19 mouse cellular contexts compared by ENCODE assay signal in the genomic region with DNA sequence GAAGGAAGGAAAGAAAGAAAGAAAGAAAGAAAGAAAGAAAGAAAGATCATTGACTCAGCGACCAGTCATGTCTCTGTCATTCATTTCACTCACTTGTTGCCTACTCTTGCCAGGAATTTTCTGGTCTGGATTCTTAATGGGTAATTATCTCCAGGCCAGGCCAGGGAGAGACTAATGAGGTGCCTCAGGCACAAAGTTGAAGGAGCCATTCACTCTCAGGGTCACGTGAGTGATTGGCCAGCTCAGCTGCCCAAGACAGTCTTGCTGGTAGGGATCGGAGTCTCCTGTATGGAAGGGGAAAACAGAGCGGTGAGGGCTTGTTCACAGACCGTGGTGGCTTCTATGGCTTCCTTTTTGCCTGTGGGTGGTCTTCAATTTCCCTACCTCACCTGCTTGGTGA.
DNase-seq lines count a peak whose midpoint lies in the region; ATAC-seq and TF ChIP-seq lines count a peak whose summit lies in the region.
"Had no signal": no experiment of that assay in that cellular context is flagged by ENCODE, and none has a peak within 500 bp of the region (broad histone marks: within the 10 kb centered on the region; RNA-seq: fewer than 3 reads in every experiment).

No protein-coding gene starts in this region.

- peaks cover 14% of the 10 kb centered on the region for H3K4me1 ChIP-seq in forebrain, embryonic 11.5 days (replicated peaks; ENCODE audit: control insufficient read depth, insufficient read depth, low read length)
- peaks cover 36% of the 10 kb centered on the region for H3K4me1 ChIP-seq in forebrain, embryonic 12.5 days
- H3K4me1 ChIP-seq in lung, postnatal 0 days (ENCODE audit: insufficient read depth, low read depth, low read length), result no peaks in the 10 kb centered on the region

- DNase-seq in forebrain, embryonic 11.5 days (ENCODE audit: low spot score), result peak; percentile 65
- peak; percentile 1 for DNase-seq in lung, postnatal 36 days
- no peak for DNase-seq in lung, postnatal 0 days (ENCODE audit: low spot score)
- DNase-seq in brain, embryonic 14.5 days (ENCODE audit: low read depth), result peak; percentile 57
- peak; percentile 73 for DNase-seq in retina, embryonic 14.5 days (ENCODE audit: low spot score)
- no peak for DNase-seq in cerebellum, adult 8-10 months
- DNase-seq: adrenal gland, postnatal 10 days; cerebellum, adult 11-12 months; cerebellum, adult 9-11 months; gastrocnemius, postnatal 10 days; heart, adult 18-20 months; heart, postnatal 10 days; kidney, adult 18-20 months had no signal

- no peak overlapping the region for H3K4me3 ChIP-seq in forebrain, embryonic 11.5 days (ENCODE audit: low read depth, low read length)
- H3K4me3 ChIP-seq in forebrain, embryonic 12.5 days (replicated peaks), result no peak overlapping the region
- no peak overlapping the region for H3K4me3 ChIP-seq in lung, postnatal 0 days (ENCODE audit: low read depth, low read length)
- H3K4me3 ChIP-seq: embryonic facial prominence, embryonic 15.5 days; erythroblast, embryonic 14.5 days; heart, embryonic 10.5 days; hindbrain, embryonic 15.5 days had no signal

- no peak overlapping the region for H3K4me2 ChIP-seq in forebrain, embryonic 11.5 days (ENCODE audit: low read depth, low read length, severe bottlenecking)
- no peak overlapping the region for H3K4me2 ChIP-seq in forebrain, embryonic 12.5 days
- no peak overlapping the region for H3K4me2 ChIP-seq in lung, postnatal 0 days (replicated peaks; ENCODE audit: low read depth, low read length)
- H3K4me2 ChIP-seq: embryonic facial prominence, embryonic 15.5 days; hindbrain, embryonic 15.5 days had no signal

- H3K27me3 ChIP-seq in forebrain, embryonic 11.5 days (ENCODE audit: control insufficient read depth, insufficient read depth, low read length), result peaks cover 2% of the 10 kb centered on the region; the same call in 1 of the 2 replicates
- H3K27me3 ChIP-seq in forebrain, embryonic 12.5 days, result peaks cover 66% of the 10 kb centered on the region
- no peaks in the 10 kb centered on the region for H3K27me3 ChIP-seq in lung, postnatal 0 days (replicated peaks; ENCODE audit: insufficient read depth, low read length)
- H3K27me3 ChIP-seq: hindbrain, embryonic 15.5 days had no signal

- no peak overlapping the region for H3K27ac ChIP-seq in forebrain, embryonic 11.5 days (ENCODE audit: low read depth, low read length)
- no peak overlapping the region for H3K27ac ChIP-seq in forebrain, embryonic 12.5 days
- no peak overlapping the region for H3K27ac ChIP-seq in lung, postnatal 0 days (ENCODE audit: low read length)
- H3K27ac ChIP-seq: embryonic facial prominence, embryonic 15.5 days; heart, embryonic 10.5 days; hindbrain, embryonic 15.5 days had no signal

- no peaks in the 10 kb centered on the region for H3K36me3 ChIP-seq in forebrain, embryonic 11.5 days (ENCODE audit: control insufficient read depth, insufficient read depth, low read length)
- no peaks in the 10 kb centered on the region for H3K36me3 ChIP-seq in forebrain, embryonic 12.5 days (replicated peaks)
- H3K36me3 ChIP-seq in lung, postnatal 0 days (ENCODE audit: insufficient read depth, low read length), result no peaks in the 10 kb centered on the region
- H3K36me3 ChIP-seq: embryonic facial prominence, embryonic 15.5 days; heart, embryonic 10.5 days; hindbrain, embryonic 15.5 days had no signal

- no peak for TF ChIP-seq CTCF in lung, postnatal 0 days (IDR thresholded peaks at IDR 0.05)
- TF ChIP-seq CTCF in brain, embryonic 14.5 days (IDR thresholded peaks at IDR 0.05; ENCODE audit: borderline replicate concordance, extremely low read depth, insufficient read depth, insufficient read length), result no peak

- no peak overlapping the region for H3K9ac ChIP-seq in forebrain, embryonic 11.5 days (ENCODE audit: low read length)
- H3K9ac ChIP-seq in forebrain, embryonic 12.5 days, result no peak overlapping the region
- H3K9ac ChIP-seq in lung, postnatal 0 days (replicated peaks; ENCODE audit: low read depth), result no peak overlapping the region
- H3K9ac ChIP-seq: embryonic facial prominence, embryonic 15.5 days; hindbrain, embryonic 15.5 days had no signal

- no peak for TF ChIP-seq EP300 in lung, postnatal 0 days (IDR thresholded peaks at IDR 0.05)

- peak; percentile 65; the same call in 1 of the 2 replicates for ATAC-seq in forebrain, embryonic 11.5 days (replicated peaks; ENCODE audit: low FRiP score)
- no peak for ATAC-seq in forebrain, embryonic 12.5 days (ENCODE audit: low FRiP score)
- no peak for ATAC-seq in lung, postnatal 0 days
- no peak for ATAC-seq in CD4-positive, CD25-positive, alpha-beta regulatory T cell, adult 4 months

- no peaks in the 10 kb centered on the region for H3K9me3 ChIP-seq in forebrain, embryonic 11.5 days (ENCODE audit: control insufficient read depth, low read length)
- no peaks in the 10 kb centered on the region for H3K9me3 ChIP-seq in forebrain, embryonic 12.5 days
- no peaks in the 10 kb centered on the region for H3K9me3 ChIP-seq in lung, postnatal 0 days (ENCODE audit: low read length)
- H3K9me3 ChIP-seq: embryonic facial prominence, embryonic 15.5 days; heart, embryonic 10.5 days; hindbrain, embryonic 15.5 days had no signal

- TF ChIP-seq POLR2A in brain, embryonic 14.5 days (IDR thresholded peaks at IDR 0.05; ENCODE audit: borderline replicate concordance, extremely low read depth, insufficient read depth, insufficient read length, poor library complexity, severe bottlenecking), result no peak

- WGBS in forebrain, embryonic 11.5 days, result 10% methylated on average over 5 of the region's 5 CpGs
- WGBS in forebrain, embryonic 12.5 days, result 12% methylated on average over 5 of the region's 5 CpGs
- WGBS in lung, postnatal 0 days, result 23% methylated on average over 5 of the region's 5 CpGs

Comparison
In these comparisons a context has a peak if more than half of its experiments do, and no peak if none do; other contexts are left out.
1. DNase-seq: peak in forebrain, embryonic 11.5 days (single experiment), lung, postnatal 36 days (single experiment), brain, embryonic 14.5 days (single experiment) and retina, embryonic 14.5 days (single experiment); none in lung, postnatal 0 days (single experiment) and cerebellum, adult 8-10 months (single experiment).